Mouse (Mus musculus) kidney, postnatal 0 days (tissue): ENCODE measurements at regions not wholly inside any gene's neighbourhood (a gene's known extent, or its start where the extent isn't known, plus 50 kb on each side); places are given as distances from the start of the nearest gene placed in this dataset.

Source experiments
- ATAC-seq: fragments of 200-750 bp; cut with Nextera tagmentation; replicated peaks from 2 replicates; pipeline ENCODE4 v1.8.0; 2017; ENCODE audit warnings: low read depth, moderate number of reproducible peaks, moderate TSS enrichment, moderate library complexity; ENCODE audit not compliant: low FRiP score
- DNase-seq: peaks from one replicate; pipeline ENCODE4 v3.0.0-alpha.2; 2016; ENCODE audit warnings: low spot score
- H3K27ac ChIP-seq: fragments of 300-500 bp; sonication (generic); 2 replicates; pipeline ENCODE4 v1.5.1; 2014; ENCODE audit warnings: mild to moderate bottlenecking
- H3K27me3 ChIP-seq: fragments of 300-500 bp; sonication (generic); 2 replicates; pipeline ENCODE4 v1.6.1; 2014; ENCODE audit warnings: low read length, mixed read lengths; ENCODE audit not compliant: insufficient read depth
- H3K36me3 ChIP-seq: fragments of 300-500 bp; sonication (generic); 2 replicates; pipeline ENCODE4 v1.6.1; 2014; ENCODE audit warnings: low read length, mixed read lengths; ENCODE audit not compliant: insufficient read depth
- H3K4me1 ChIP-seq: fragments of 300-500 bp; sonication (generic); replicated peaks from 2 replicates; pipeline ENCODE4 v1.6.1; 2014; ENCODE audit warnings: antibody characterized with exemption, low read length, mixed read lengths; ENCODE audit not compliant: insufficient read depth
- H3K4me2 ChIP-seq: fragments of 300-500 bp; sonication (generic); 2 replicates; pipeline ENCODE4 v1.6.1; 2014; ENCODE audit warnings: mild to moderate bottlenecking, low read length, moderate library complexity, mixed read lengths
- H3K4me3 ChIP-seq: fragments of 300-500 bp; sonication (generic); replicated peaks from 2 replicates; pipeline ENCODE4 v1.5.1; 2014; ENCODE audit warnings: low read depth, low read length
- H3K9ac ChIP-seq: fragments of 300-500 bp; sonication (generic); 2 replicates; pipeline ENCODE4 v1.6.1; 2014; ENCODE audit warnings: low read depth, low read length
- H3K9me3 ChIP-seq: fragments of 300-500 bp; sonication (generic); replicated peaks from 2 replicates; pipeline ENCODE4 v1.6.1; 2016; ENCODE audit warnings: low read length, inconsistent platforms, mixed read lengths
- CTCF ChIP-seq: IDR thresholded peaks from 2 replicates; pipeline ENCODE4 v1.5.1; 2016; ENCODE audit warnings: antibody characterized with exemption, low read depth, mild to moderate bottlenecking, moderate library complexity
- WGBS: fragments of 180-500 bp; shearing (Covaris S2); extraction: QIAGEN DNeasy Blood & Tissue Kit; methylation state at CpG from one replicate; pipeline ENCODE4 v1.1.7; 2014; 5-methylcytosine and 5-hydroxymethylcytosine counted together

DNA sequence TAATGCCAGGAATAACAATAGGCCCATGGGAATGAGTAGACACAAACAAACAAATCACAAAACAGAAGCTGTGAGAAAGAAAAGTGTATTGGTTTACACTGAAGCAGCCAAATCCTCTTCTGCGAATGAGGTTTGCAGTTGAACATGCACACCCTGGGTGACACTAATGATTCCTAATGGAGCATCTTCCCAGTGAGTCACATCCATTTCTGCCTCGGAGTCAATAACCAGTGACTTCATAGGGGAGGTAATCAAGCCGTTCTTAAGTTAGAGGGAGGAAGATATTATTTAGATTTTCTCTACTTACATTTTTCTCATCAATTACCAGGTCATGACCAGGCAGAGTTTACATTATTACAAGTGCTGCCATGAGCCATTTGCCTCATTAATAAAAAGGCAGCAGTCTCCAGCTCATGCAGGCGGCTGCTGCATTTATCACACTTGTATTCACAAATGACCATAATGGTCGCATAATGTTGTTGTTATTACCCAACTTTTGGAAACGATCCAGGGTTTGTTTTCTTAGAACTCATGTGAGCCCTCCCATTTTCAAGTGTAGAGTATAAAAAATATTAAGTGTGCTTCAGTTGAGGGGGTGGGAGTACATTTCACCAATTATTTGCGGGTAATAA is 112.6 kb upstream of the B3gat2 start:
- no peak overlapping the region for H3K4me3 ChIP-seq
- no peaks in the 10 kb centered on the region for H3K4me1 ChIP-seq
- H3K27ac ChIP-seq: no peak overlapping the region
- 68% methylated on average over 7 of the region's 7 CpGs for WGBS
- H3K36me3 ChIP-seq: no peaks in the 10 kb centered on the region
- H3K9ac ChIP-seq: no peak overlapping the region
- H3K4me2 ChIP-seq: no peak overlapping the region
- no peaks in the 10 kb centered on the region for H3K27me3 ChIP-seq
- peak; percentile 24 for DNase-seq
- H3K9me3 ChIP-seq: no peaks in the 10 kb centered on the region
- TF ChIP-seq CTCF: no peak
- ATAC-seq: no peak

DNA sequence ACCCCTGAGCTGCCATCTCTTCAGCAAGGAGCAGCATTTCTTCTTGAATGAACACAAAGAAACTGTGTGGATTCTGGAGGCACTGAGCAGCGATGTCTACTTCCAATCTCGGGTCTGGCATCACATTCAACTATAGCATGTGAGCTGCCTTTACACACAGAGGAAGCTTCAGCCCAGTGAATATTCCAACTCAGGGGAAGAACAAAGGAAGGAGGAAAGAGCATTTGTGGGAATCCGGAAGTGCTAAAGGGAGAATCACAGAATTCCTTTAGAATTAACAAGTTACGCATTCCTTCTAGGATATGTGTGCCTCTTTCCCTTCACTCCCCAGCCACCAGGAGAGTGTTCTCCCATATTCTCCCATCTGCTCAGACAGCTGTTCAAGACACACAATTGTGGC is 111.7 kb upstream of the B3gat2 start:
- H3K9ac ChIP-seq: no peak overlapping the region
- H3K9me3 ChIP-seq: no peaks in the 10 kb centered on the region

DNA sequence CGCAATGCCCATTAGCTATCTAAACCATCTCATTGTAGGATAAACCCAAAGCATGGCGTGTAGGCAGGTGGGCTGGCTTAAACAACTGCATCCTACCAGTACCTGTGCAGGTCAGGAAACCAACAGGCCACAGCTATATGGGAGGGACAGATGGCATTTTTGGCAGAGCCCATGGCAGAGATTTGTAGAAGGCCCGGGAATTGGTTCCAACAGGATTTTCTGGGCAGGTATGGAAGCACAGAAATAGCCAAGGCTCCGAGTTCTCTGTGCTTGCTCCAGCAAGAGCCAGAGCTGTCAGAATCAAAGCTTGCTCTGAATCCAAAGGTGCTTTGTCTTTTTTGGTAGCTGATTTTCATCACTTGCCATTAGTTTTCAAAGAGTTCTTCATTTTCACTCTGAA is 107.9 kb upstream of the B3gat2 start:
- DNase-seq: no peak
- no peak for TF ChIP-seq CTCF
- Histone ChIP-seq H3K9me3 (no peaks in the 10 kb centered on the region), H3K27ac (no peak overlapping the region), H3K27me3 (no peaks in the 10 kb centered on the region), H3K4me3 (no peak overlapping the region), H3K9ac (no peak overlapping the region), H3K4me1 (no peaks in the 10 kb centered on the region), H3K4me2 (no peak overlapping the region), H3K36me3 (no peaks in the 10 kb centered on the region)
- WGBS: 86% methylated on average over 4 of the region's 4 CpGs
- ATAC-seq: no peak

More for the DNA sequence above, 111.7 kb upstream of the B3gat2 start:
- Histone ChIP-seq H3K4me2 (no peak overlapping the region), H3K36me3 (no peaks in the 10 kb centered on the region), H3K4me3 (no peak overlapping the region), H3K27me3 (no peaks in the 10 kb centered on the region), H3K4me1 (no peaks in the 10 kb centered on the region), H3K27ac (no peak overlapping the region)
- WGBS: 78% methylated on average over 4 of the region's 4 CpGs
- no peak for TF ChIP-seq CTCF
- DNase-seq (no peak), ATAC-seq (no peak)

DNA sequence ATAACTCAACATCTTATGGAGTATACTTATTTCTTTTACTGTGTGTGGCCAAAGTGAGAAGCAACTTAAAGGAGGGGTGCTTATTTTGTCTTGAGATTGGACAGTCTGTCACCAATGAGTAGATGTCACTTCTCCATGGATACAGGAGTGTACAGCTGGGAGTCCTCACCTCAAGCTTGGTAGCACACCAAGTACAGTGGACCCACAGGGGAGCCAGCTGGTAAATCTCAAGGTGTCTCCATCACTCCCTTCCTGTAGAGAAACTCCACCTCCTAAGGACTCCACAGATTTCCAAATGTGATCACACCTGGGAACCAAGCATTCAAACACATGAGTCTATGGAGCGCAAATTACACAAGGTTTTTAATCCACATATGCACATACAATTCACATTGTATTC is 105.8 kb upstream of the B3gat2 start:
- ATAC-seq: 0 out of 2 replicates have a peak, but pooled peaks have one; percentile 25
- H3K9me3 ChIP-seq: no peaks in the 10 kb centered on the region
- DNase-seq: no peak
- H3K4me1 ChIP-seq: no peaks in the 10 kb centered on the region
- H3K27me3 ChIP-seq: no peaks in the 10 kb centered on the region
- 94% methylated on average over 1 of the region's 1 CpGs for WGBS
- no peak overlapping the region for H3K4me2 ChIP-seq
- no peaks in the 10 kb centered on the region for H3K36me3 ChIP-seq
- no peak for TF ChIP-seq CTCF
- H3K9ac ChIP-seq: no peak overlapping the region
- H3K27ac ChIP-seq: no peak overlapping the region
- H3K4me3 ChIP-seq: no peak overlapping the region

DNA sequence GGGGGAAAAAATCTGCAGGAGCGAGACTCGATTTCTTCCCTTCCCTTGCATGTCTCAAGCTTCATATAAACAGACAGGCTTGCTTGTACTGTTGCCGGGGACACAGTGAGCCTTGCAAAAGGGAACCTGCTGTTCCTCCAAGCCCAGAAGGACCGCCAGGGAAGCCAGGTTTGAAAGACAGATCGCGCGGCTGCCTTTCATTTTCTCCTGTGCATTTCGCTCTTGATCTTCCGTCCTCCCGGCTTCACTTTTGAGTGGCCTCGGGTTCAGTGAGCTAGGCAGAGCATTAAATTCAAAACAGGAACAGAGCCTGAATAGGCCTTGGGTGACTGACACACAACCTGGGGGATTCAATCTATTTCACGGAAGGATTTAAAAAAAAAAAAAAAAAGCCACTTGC is 105.3 kb upstream of the B3gat2 start:
- Histone ChIP-seq H3K27ac (no peak overlapping the region), H3K27me3 (no peaks in the 10 kb centered on the region), H3K4me3 (no peak overlapping the region), H3K4me2 (peak overlapping the region; percentile 25), H3K9me3 (no peaks in the 10 kb centered on the region), H3K9ac (no peak overlapping the region), H3K36me3 (no peaks in the 10 kb centered on the region), H3K4me1 (no peaks in the 10 kb centered on the region)
- DNase-seq: peak; percentile 4
- WGBS: 60% methylated on average over 12 of the region's 12 CpGs
- no peak for ATAC-seq
- no peak for TF ChIP-seq CTCF

DNA sequence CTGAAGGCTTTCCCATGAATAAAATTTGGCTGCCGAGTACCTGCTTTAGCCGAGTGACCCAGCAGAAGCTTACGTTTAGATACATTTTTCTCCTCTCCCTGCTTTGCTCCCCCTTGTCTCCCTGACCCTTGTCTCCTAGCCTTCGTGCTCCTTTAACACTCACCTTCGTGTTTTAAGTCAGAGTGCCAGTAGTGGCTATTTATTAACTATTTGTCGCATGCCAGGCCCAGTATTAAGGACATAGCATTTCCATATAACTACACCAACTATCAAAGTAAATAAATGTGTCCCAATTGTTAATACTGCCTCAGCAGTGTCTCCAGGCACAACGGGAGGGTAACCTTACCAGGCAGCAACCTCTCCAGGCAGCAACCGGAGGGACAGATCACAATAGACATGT is 104.8 kb upstream of the B3gat2 start:
- Histone ChIP-seq H3K9ac (no peak overlapping the region), H3K9me3 (no peaks in the 10 kb centered on the region), H3K27ac (no peak overlapping the region), H3K4me3 (no peak overlapping the region), H3K27me3 (no peaks in the 10 kb centered on the region), H3K36me3 (no peaks in the 10 kb centered on the region), H3K4me2 (peak overlapping the region; percentile 25), H3K4me1 (no peaks in the 10 kb centered on the region)
- whole genome bisulfite sequencing: 63% methylated on average over 8 of the region's 8 CpGs
- TF ChIP-seq CTCF: no peak
- no peak for ATAC-seq
- no peak for DNase-seq

DNA sequence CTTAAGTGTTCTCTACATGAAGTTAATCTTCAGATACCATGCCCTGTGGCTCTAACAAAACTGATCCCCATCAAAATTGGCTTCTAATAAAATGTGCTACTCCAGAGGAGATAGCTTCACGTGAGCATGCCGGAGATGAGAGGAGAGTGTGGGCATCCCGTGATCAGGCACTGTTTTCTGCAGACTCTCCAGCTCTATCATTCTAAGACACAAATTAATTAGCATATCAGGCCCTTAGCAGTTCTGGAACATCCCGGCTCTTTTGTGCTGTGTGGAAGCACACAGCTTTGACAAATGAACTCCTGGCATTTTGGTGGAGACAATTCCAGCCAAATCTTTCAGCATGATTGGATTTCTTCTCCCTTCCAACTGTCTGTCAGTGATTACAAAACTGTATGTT is 91.0 kb upstream of the B3gat2 start:
- TF ChIP-seq CTCF: no peak
- no peaks in the 10 kb centered on the region for H3K4me1 ChIP-seq
- H3K27ac ChIP-seq: no peak overlapping the region
- no peaks in the 10 kb centered on the region for H3K36me3 ChIP-seq
- H3K4me3 ChIP-seq: no peak overlapping the region
- no peak for DNase-seq
- WGBS: 83% methylated on average over 4 of the region's 4 CpGs
- no peak overlapping the region for H3K9ac ChIP-seq
- no peaks in the 10 kb centered on the region for H3K9me3 ChIP-seq
- H3K4me2 ChIP-seq: no peak overlapping the region
- no peaks in the 10 kb centered on the region for H3K27me3 ChIP-seq
- no peak for ATAC-seq
